Comparison of ENCODE assay signal across 8 mouse cellular contexts in genomic region chr2:163401221-163401620, GRCm38 (mm10). TPM values are rescaled to one million over a fixed set of nuclear protein-coding genes. Genes with fewer than 3 reads are reported as not detected.
A peak's percentile ranks its signal among the peaks of the same experiment; 100 is the strongest.
DNase-seq lines count a peak whose midpoint lies in the region; ATAC-seq and TF ChIP-seq lines count a peak whose summit lies in the region.

No protein-coding gene starts in this region.

- H3K9ac ChIP-seq in heart, embryonic 12.5 days: no peak overlapping the region
- H3K9ac ChIP-seq in midbrain, embryonic 11.5 days (ENCODE audit: low read length): no peak overlapping the region

- intact Hi-C loops in heart, postnatal 14 days (cut with DNase I): loop anchor here (1.0 to 5.0 kb wide), 5 partner anchors 61 to 479 kb away; no protein-coding TSS in a partner anchor

- DNase-seq in heart, adult 18-20 months: peak; percentile 80 to 93
- DNase-seq in adrenal gland, adult 8-10 months: peak; percentile 57
- peak; percentile 90 for DNase-seq in embryo, embryonic 11 days
- DNase-seq in heart, postnatal 14 days: peak; percentile 77 to 87
- peak; percentile 79 to 85 for DNase-seq in left cerebral cortex, adult 18-20 months (ENCODE audit: low spot score in 2 of 2)
- peak; percentile 98 for DNase-seq in midbrain, embryonic 11.5 days (ENCODE audit: low spot score, missing footprints)
- DNase-seq in spleen, adult 2 months (ENCODE audit: low read depth in 1 of 2, low spot score in 2 of 2): peak; percentile 55 to 65

- no peak for TF ChIP-seq POLR2A in spleen, adult 2 months (IDR thresholded peaks at IDR 0.05; ENCODE audit: low read depth, low read length)

- no peaks in the 10 kb centered on the region for H3K27me3 ChIP-seq in heart, embryonic 12.5 days (replicated peaks)
- no peaks in the 10 kb centered on the region for H3K27me3 ChIP-seq in midbrain, embryonic 11.5 days (ENCODE audit: control insufficient read depth, insufficient read depth, low read length)
- H3K27me3 ChIP-seq in spleen, adult 2 months (ENCODE audit: control insufficient read depth, insufficient read depth, low read length): no peaks in the 10 kb centered on the region

- H3K27ac ChIP-seq in heart, embryonic 12.5 days (ENCODE audit: poor library complexity, severe bottlenecking): no peak overlapping the region
- no peak overlapping the region for H3K27ac ChIP-seq in midbrain, embryonic 11.5 days (ENCODE audit: low read depth, low read length)
- no peak overlapping the region for H3K27ac ChIP-seq in spleen, adult 2 months (ENCODE audit: insufficient read depth, low read length)

- H3K4me2 ChIP-seq in heart, embryonic 12.5 days: no peak overlapping the region
- no peak overlapping the region for H3K4me2 ChIP-seq in midbrain, embryonic 11.5 days

- TF ChIP-seq CTCF in spleen, adult 2 months (IDR thresholded peaks at IDR 0.05; ENCODE audit: extremely low read depth, insufficient read depth, insufficient read length, insufficient replicate concordance): peak; percentile 61; the same call in 1 of the 2 replicates

- WGBS in heart, embryonic 12.5 days: 9% methylated on average over 8 of the region's 8 CpGs
- 11% methylated on average over 8 of the region's 8 CpGs for WGBS in midbrain, embryonic 11.5 days
- 3% methylated on average over 8 of the region's 8 CpGs for WGBS in spleen, adult 2 months

- peaks cover 10% of the 10 kb centered on the region for H3K36me3 ChIP-seq in heart, embryonic 12.5 days
- no peaks in the 10 kb centered on the region for H3K36me3 ChIP-seq in midbrain, embryonic 11.5 days (ENCODE audit: control insufficient read depth, insufficient read depth, low read length)
- H3K36me3 ChIP-seq in spleen, adult 2 months (ENCODE audit: control insufficient read depth, insufficient read depth, low read length): no peaks in the 10 kb centered on the region

- H3K4me3 ChIP-seq in heart, embryonic 12.5 days: no peak overlapping the region
- H3K4me3 ChIP-seq in midbrain, embryonic 11.5 days (ENCODE audit: low read depth, low read length): no peak overlapping the region
- H3K4me3 ChIP-seq in spleen, adult 2 months (ENCODE audit: extremely low read depth, insufficient read depth, insufficient read length): no peak overlapping the region

- peaks cover 19% of the 10 kb centered on the region for H3K4me1 ChIP-seq in heart, embryonic 12.5 days (replicated peaks)
- peaks cover 7% of the 10 kb centered on the region for H3K4me1 ChIP-seq in midbrain, embryonic 11.5 days (ENCODE audit: control insufficient read depth, insufficient read depth, low read length)
- no peaks in the 10 kb centered on the region for H3K4me1 ChIP-seq in spleen, adult 2 months (ENCODE audit: control insufficient read depth, insufficient read depth, insufficient read length)

- ATAC-seq in heart, embryonic 12.5 days (ENCODE audit: insufficient number of reproducible peaks, low FRiP score): no peak
- ATAC-seq in midbrain, embryonic 11.5 days (ENCODE audit: low FRiP score): no peak

- H3K9me3 ChIP-seq in heart, embryonic 12.5 days (replicated peaks): no peaks in the 10 kb centered on the region
- no peaks in the 10 kb centered on the region for H3K9me3 ChIP-seq in midbrain, embryonic 11.5 days (ENCODE audit: control insufficient read depth, low read length)

RNA-seq across cellular contexts. Expression of gene Jph2, which starts 3.4 kb away (rescaled TPM):
- 100 to 1,000 TPM; 393 to 402 TPM for total RNA-seq in heart, adult 18-20 months (2021)
- polyA plus RNA-seq in heart, embryonic 12.5 days (2016; fragmentation: Nextera tagmentation; extraction: Ambion mirVana): 62.5 and 62.7 TPM in 2 replicates
- total RNA-seq in adrenal gland, adult 8-10 months (2022): 1 to 10 TPM; 3.7 to 7.1 (median 5.7) TPM
- 100 to 1,000 TPM; 401 to 402 TPM for total RNA-seq in heart, postnatal 14 days (2021)
- total RNA-seq in left cerebral cortex, adult 18-20 months (2021): under 1 TPM; 0.56 to 0.58 TPM
- polyA plus RNA-seq in midbrain, embryonic 11.5 days (2014; fragmentation: Nextera tagmentation; extraction: Ambion mirVana): 0.19 TPM in 2 replicates
- 2.9 and 4.3 TPM in 2 replicates for polyA plus RNA-seq in spleen, adult 2 months (2012; rRNA removed)

RNA-seq across cellular contexts. Expression of gene Oser1, which starts 23.3 kb away (rescaled TPM):
- total RNA-seq in heart, adult 18-20 months (2021): 10 to 100 TPM; 17.5 to 30.0 TPM
- 55.3 and 57.2 TPM in 2 replicates for polyA plus RNA-seq in heart, embryonic 12.5 days (2016; fragmentation: Nextera tagmentation; extraction: Ambion mirVana)
- total RNA-seq in adrenal gland, adult 8-10 months (2022): 10 to 100 TPM; 33.2 to 39.2 (median 38.5) TPM
- total RNA-seq in heart, postnatal 14 days (2021): 10 to 100 TPM; 22.3 to 25.3 TPM
- total RNA-seq in left cerebral cortex, adult 18-20 months (2021): 10 to 100 TPM; 22.2 to 25.0 TPM
- polyA plus RNA-seq in midbrain, embryonic 11.5 days (2014; fragmentation: Nextera tagmentation; extraction: Ambion mirVana): 89.2 and 91.9 TPM in 2 replicates
- 8.3 and 9.0 TPM in 2 replicates for polyA plus RNA-seq in spleen, adult 2 months (2012; rRNA removed)

RNA-seq across cellular contexts. Expression of gene Gdap1l1, which starts 37.1 kb away (rescaled TPM):
- not detected for total RNA-seq in heart, adult 18-20 months (2021)
- polyA plus RNA-seq in heart, embryonic 12.5 days (2016; fragmentation: Nextera tagmentation; extraction: Ambion mirVana): 0.19 and 0.63 TPM in 2 replicates
- total RNA-seq in adrenal gland, adult 8-10 months (2022): 1 to 10 TPM; 4.7 to 5.8 (median 4.8) TPM
- total RNA-seq in heart, postnatal 14 days (2021): not detected
- total RNA-seq in left cerebral cortex, adult 18-20 months (2021): 10 to 100 TPM; 71.5 to 73.3 TPM
- polyA plus RNA-seq in midbrain, embryonic 11.5 days (2014; fragmentation: Nextera tagmentation; extraction: Ambion mirVana): 42.8 and 42.9 TPM in 2 replicates
- polyA plus RNA-seq in spleen, adult 2 months (2012; rRNA removed): 0.14 and 0.19 TPM in 2 replicates

Comparison
In these comparisons a context has a peak if more than half of its experiments do, and no peak if none do; other contexts are left out.
1. RNA of gene Jph2, which starts 3.4 kb away (total RNA-seq): 393 to 402 TPM in heart, adult 18-20 months and 401 to 402 TPM in heart, postnatal 14 days; 3.7 to 7.1 TPM in adrenal gland, adult 8-10 months and 0.56 to 0.58 TPM in left cerebral cortex, adult 18-20 months; every median in the first group is over 10 times any median in the second.
2. RNA of gene Gdap1l1, which starts 37.1 kb away (total RNA-seq): 71.5 to 73.3 TPM in left cerebral cortex, adult 18-20 months; 4.7 to 5.8 TPM in adrenal gland, adult 8-10 months, not detected in heart, postnatal 14 days and not detected in heart, adult 18-20 months; every median in the first group is over 10 times any median in the second.
3. Peak in every context shown above with its lines, with median percentiles within 50 percentile points of each other: DNase-seq.